Mouse (Mus musculus): ENCODE measurements around the gene Pank2.
A peak's percentile ranks its signal among the peaks of the same experiment; 100 is the strongest.
"Not testable (repeated sequence)": the region's sequence is repeated elsewhere in the genome, so short reads cannot be mapped to it uniquely, and the experiment has no call there.

Gene Pank2

DNA sequence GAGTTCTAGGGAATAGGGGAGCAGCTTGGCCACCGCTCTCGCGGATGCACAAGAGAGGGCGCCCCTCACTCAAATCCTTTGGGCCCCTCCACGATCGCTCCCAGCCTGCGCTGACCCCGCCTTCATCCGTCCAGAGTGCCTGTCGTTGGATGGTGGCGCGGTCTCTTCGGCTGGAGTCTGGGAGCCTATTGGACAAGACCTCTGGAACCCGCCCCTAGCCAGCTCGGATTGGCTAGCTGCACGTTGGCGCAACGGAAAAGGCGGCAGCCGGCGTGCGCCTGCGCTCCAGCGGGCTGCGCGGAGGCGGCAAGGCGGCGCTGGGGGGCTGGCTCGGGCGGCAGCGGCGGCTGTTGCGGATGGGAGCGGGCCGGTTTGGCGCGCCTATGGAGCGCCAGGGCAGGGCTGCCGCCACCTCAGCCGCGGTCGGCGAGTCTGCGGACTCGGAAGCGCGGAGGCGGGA lies at the start of gene Pank2:
Gene Pank2, plus strand, starts transcription at position 283 of the 460 bp plus-strand sequence.
- peak; percentile 97 for DNase-seq (ENCODE audit: low read depth, low spot score)

DNA sequence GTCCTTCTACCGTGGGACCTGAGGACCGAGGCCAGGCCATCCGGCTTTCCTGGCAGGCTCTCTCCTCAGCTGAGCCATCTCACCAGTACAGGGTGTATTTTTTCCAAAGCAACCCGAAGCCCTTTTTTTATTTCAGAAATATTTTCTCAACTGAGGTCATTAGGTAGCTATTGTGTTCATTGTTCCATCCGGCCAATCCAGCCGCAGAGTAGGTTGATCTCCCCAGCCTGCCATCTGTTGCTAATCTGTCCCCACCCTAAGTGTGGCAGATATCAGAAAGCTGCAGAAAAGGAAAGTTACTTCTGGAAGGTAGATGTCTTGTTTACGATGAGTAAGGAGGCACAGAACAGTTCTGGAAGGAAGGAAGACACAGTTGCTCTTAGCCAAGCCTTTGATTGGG lies 48.5 kb upstream of the Pank2 start:
- no peak for DNase-seq (ENCODE audit: low read depth, low spot score)

DNA sequence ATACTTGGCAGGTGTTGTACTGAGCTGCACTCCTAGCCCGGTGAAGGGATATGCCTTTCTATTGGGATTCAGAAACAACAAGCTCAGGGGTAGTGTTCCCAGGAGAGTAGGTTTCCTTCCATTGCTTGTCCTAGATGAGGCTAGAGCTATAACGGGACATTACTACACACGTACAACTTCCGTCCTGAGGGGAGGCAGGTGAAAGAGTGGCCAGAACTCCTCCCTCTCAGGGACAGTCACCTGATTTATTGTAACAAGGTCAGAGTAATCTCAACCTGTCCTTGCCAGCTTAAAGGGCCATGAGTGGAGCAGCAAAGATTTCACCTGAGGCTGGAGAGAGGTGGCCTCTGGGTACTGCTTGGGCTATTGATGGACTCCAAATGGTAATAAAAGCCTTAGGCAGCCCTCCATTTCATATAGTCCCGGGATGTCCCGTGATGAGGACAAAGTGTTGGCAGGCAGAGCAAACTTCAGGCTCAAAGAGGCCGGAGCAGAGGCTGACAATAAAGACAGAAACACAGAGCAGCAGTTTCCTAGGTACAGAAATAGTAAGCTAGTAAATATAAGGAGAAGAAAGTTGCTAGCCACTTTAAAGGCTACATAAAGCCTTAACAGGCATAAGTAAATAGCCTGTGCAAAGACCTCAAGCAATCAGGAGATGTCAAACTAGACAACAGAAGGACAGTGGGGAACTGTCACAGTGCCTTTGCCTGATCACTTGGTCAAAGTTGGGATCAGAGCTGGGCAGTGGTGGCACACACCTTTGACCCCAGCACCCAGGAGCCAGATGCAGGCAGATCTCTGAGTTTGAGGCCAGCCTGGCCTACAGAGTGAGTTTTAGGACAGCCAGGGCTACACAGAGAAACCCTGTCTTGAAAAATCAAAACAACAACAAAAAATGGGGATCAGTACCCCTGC lies 46.1 kb upstream of the Pank2 start:
- no peak for DNase-seq (ENCODE audit: low read depth, low spot score)

- DNase-seq (ENCODE audit: low read depth, low spot score): no peak
Measured at GRCm38 (mm10) chr2:131220030-131220429, 42.3 kb upstream of the Pank2 start.

- DNase-seq (ENCODE audit: low read depth, low spot score): no peak
Measured at GRCm38 (mm10) chr2:131221853-131222515, 40.3 kb upstream of the Pank2 start.

- peak; percentile 17 for DNase-seq (ENCODE audit: low read depth, low spot score)
Measured at GRCm38 (mm10) chr2:131222562-131222961, 39.7 kb upstream of the Pank2 start.

DNA sequence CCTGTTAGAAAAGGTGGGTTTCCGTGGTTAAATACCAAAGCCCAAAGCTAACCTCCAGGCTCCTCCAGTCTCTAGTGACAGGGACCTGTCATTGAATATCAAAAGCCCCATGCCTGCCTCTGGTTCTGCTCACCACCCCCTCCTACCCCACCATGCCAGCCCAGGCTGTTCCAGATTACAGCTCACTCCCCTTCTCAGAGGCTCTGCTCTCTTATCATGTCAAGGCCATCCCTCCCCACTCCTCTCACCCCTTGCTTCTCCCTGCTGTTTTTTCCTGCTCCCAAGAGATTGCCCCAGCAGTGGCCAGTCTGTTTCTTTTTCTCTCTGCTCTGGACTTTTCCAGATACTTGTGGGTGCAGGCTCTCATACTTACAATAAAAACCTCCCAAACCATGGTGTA lies 38.7 kb upstream of the Pank2 start:
- no peak for DNase-seq (ENCODE audit: low read depth, low spot score)

GRCm38 (mm10) chr2:131225178-131225577 lies 37.1 kb upstream of the Pank2 start:
- no peak for DNase-seq (ENCODE audit: low read depth, low spot score)

DNA sequence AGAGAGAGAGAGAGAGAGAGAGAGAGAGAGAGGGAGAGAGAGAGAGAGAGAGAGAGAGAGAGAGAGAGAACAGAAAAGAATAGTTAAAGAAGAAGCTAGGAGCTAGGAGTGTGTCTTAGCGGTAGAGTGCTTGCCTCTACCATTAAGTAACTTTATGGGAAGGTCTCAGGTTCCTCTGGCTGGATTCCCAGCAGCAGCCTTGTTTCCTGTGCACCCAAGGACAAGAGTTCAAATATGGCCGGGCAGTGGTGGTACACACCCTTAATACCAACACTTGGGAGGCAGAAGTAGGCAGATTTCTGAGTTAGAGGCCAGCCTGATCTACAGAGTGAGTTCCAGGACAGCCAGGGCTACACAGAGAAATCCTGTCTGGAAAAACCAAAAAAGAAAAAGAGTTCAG lies 35.6 kb upstream of the Pank2 start:
- not testable (repeated sequence) for DNase-seq (ENCODE audit: low read depth, low spot score)

DNA sequence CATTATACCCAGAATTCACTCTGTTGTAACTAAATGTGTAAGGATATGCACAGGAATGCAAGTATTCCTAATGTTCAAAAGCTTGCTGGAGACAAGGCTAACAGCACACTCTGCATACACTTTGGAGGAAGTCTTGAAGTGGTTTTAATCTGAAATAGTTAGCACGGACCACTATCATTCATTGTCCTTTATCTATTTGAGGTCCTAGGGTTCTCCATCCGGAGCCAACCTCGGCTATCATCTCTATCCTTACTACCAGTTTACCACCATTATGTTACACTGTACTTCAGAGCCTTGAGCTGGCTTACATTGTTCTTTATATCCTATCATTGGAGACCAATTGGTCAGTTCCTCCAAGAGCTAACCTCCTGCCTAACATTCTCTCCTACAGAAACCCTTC lies 35.1 kb upstream of the Pank2 start:
- DNase-seq (ENCODE audit: low read depth, low spot score): no peak

- DNase-seq (ENCODE audit: low read depth, low spot score): no peak
Measured at GRCm38 (mm10) chr2:131232558-131232957, 29.7 kb upstream of the Pank2 start.

GRCm38 (mm10) chr2:131233307-131234126 lies 28.8 kb upstream of the Pank2 start, which contains the start of gene Mavs:
Gene Mavs (plus strand): TSS chr2:131234063.
- DNase-seq (ENCODE audit: low read depth, low spot score): peak; percentile 91

- no peak for DNase-seq (ENCODE audit: low read depth, low spot score)
Measured at GRCm38 (mm10) chr2:131234127-131234650, 28.1 kb upstream of the Pank2 start.

GRCm38 (mm10) chr2:131234970-131235635 lies 27.2 kb upstream of the Pank2 start:
- DNase-seq (ENCODE audit: low read depth, low spot score): no peak

DNA sequence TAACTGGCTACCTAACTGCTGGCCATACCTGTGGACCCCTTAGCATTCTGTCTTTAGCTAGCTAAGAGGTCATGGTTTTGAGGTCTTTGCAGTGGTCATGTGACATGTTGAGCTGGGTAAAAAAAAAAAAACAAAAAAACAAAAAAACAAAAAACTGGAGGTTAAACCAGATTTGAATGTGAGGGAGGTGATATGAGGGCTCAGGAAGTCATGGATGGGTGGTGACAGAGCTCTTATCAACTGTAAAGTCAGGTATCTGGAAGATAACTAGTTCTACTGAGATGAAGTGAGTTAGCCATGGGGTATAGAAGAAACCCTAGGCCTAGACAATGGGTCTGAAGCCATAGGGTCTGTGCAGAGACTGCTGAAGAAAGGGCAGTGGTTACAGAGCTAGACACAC lies 20.1 kb upstream of the Pank2 start:
- DNase-seq (ENCODE audit: low read depth, low spot score): no peak

GRCm38 (mm10) chr2:131242929-131243328 lies 19.4 kb upstream of the Pank2 start:
- DNase-seq (ENCODE audit: low read depth, low spot score): no peak

- no peak for DNase-seq (ENCODE audit: low read depth, low spot score)
Measured at GRCm38 (mm10) chr2:131253681-131254328, 8.5 kb upstream of the Pank2 start.

DNA sequence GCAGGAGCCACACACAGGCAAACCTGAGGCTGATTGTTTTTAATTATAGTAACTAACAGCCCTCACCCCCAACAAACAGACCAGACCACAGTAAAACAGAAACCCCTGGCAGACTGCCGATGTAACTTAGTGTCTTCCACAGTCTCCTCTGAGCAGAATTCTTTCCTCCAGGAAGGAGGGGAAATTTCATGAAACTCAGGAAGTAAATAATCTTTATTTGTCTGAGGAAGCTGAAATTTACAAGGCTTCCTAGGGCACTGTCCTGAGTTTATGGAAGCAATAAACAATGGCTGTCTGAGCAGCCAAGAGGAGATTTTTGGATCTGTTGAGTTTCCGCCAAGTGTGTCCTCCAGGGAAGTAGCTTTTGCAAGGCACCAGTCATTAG lies 8.0 kb upstream of the Pank2 start:
- no peak for DNase-seq (ENCODE audit: low read depth, low spot score)

DNA sequence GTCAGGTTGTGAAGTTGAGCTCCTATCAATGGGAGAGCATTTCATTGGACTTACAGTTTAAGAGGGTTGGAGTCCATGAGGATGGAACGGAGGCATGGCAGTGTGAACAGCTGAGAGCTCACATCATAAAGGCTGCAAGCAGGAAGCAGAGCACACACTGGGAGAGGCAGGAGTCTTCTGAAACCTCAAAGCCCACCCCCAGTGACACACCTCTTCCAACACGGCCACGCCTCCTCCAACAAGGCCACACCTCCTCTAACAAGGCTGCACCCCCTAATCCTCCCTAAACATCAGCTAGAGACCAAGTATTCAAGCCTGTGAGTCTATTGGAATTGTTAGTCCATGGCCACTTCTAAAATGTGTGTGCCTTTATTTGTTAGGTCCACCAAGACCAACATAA lies 6.6 kb upstream of the Pank2 start:
- DNase-seq (ENCODE audit: low read depth, low spot score): no peak

- DNase-seq (ENCODE audit: low read depth, low spot score): no peak
Measured at GRCm38 (mm10) chr2:131258693-131259092, 3.6 kb upstream of the Pank2 start.

Data from telencephalon, adult 2 months (tissue).